Mouse (Mus musculus) E14TG2a.4 (cell line): ENCODE measurements around the gene Alg14.

Experiments
- CTCF ChIP-seq: conservative IDR thresholded peaks from 2 replicates; pipeline ENCODE4 v1.5.1; 2014; ENCODE audit warnings: low read length
- NANOG ChIP-seq: IDR thresholded peaks from 2 replicates; pipeline ENCODE4 v1.6.1; 2014; ENCODE audit warnings: borderline replicate concordance, low read length, mixed read lengths
- POU5F1 ChIP-seq: IDR thresholded peaks from 2 replicates; pipeline ENCODE4 v1.6.1; 2014; ENCODE audit warnings: low read length, borderline replicate concordance

DNA sequence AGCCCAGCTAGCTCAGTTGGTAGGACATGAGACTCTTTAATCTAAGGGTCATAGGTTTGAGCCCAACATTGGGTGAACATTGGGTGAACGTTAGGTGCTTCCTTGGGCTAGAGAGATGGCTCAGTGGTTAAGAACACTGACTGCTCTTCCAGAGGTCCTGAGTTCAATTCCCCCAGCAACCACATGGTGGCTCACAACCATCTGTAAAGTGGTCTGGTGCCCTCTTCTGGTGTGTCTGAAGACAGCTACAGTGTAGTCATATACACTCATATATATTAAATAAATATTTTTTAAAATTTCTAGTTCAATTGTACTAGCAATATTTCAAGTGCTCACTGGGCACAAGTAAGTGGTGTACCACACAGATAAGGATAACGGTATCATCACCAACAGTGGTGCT lies 4.4 kb upstream of the Alg14 start:
- TF ChIP-seq CTCF (no peak; the same call in 1 of the 2 replicates), POU5F1 (no peak), NANOG (no peak)
